In the genomic region with DNA sequence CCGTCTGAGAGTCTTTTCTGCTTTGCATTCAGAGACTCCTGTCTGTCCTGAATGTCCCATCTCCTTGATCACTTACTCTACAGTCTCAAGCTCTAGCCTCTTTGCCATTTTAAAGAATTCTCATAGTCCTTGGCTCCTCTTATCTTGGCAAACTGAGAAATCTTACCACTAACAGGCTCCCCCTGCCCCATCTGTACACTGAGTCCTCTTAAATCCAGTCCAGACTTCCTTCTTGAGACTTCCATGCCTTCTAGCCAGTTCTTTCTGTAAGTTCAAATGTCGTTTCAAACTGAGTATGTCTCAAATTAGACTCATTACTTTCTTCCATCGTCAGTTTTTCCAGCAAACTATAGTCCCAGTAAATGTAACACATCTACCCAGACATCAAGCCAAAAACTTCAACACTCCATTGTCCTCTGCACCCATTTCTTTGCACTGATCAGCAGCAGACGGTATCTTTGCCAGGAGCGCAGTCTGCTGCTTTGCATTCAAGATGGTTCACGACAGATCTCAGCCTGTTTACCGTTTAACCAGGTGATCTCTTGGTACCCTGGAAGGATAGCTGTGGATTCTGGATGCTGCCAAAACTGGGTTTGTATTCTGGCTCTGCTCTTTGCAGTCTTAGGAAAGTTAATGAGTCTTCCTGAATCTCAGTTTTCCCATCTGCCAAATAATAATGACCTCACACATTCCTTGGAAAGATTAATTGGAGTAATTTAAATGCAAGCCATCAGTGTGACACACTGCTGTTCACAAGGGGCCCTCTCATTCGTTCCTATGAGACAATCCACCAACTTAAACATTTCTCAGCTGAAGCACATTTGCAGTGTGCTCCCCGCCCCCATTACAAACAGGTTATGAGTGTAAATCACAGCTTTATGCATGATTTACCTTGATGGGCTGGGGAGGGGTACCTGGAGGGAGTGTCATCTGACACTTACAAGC, we compare ENCODE assay signal across 15 mouse cellular contexts. TPM values are rescaled to one million over a fixed set of nuclear protein-coding genes. Genes with fewer than 3 reads are reported as not detected.
A peak's percentile ranks its signal among the peaks of the same experiment; 100 is the strongest.
DNase-seq lines count a peak whose midpoint lies in the region; ATAC-seq lines count a peak whose summit lies in the region.
"Had no signal": no experiment of that assay in that cellular context is flagged by ENCODE, and none has a peak within 500 bp of the region (broad histone marks: within the 10 kb centered on the region; RNA-seq: fewer than 3 reads in every experiment).

No protein-coding gene starts in this region.

- no peaks in the 10 kb centered on the region for H3K36me3 ChIP-seq in limb, embryonic 13.5 days
- H3K36me3 ChIP-seq in limb, embryonic 10.5 days, result no peaks in the 10 kb centered on the region
- no peaks in the 10 kb centered on the region for H3K36me3 ChIP-seq in forebrain, embryonic 16.5 days (ENCODE audit: control insufficient read depth, insufficient read depth)
- H3K36me3 ChIP-seq in midbrain, embryonic 14.5 days (ENCODE audit: control insufficient read depth, insufficient read depth, low read length), result no peaks in the 10 kb centered on the region
- H3K36me3 ChIP-seq: heart, embryonic 13.5 days; liver, embryonic 13.5 days had no signal

- H3K27ac ChIP-seq in limb, embryonic 13.5 days, result no peak overlapping the region
- H3K27ac ChIP-seq in limb, embryonic 10.5 days, result no peak overlapping the region
- no peak overlapping the region for H3K27ac ChIP-seq in forebrain, embryonic 16.5 days (ENCODE audit: low read length)
- H3K27ac ChIP-seq in midbrain, embryonic 14.5 days (replicated peaks; ENCODE audit: low read depth, low read length), result no peak overlapping the region
- H3K27ac ChIP-seq: gastrocnemius, adult 2 months; heart, embryonic 13.5 days; layer of hippocampus, adult 2 months; liver, embryonic 13.5 days had no signal

- no peaks in the 10 kb centered on the region for H3K27me3 ChIP-seq in limb, embryonic 13.5 days
- H3K27me3 ChIP-seq in limb, embryonic 10.5 days (ENCODE audit: low read depth, poor library complexity, severe bottlenecking), result no peaks in the 10 kb centered on the region
- no peaks in the 10 kb centered on the region for H3K27me3 ChIP-seq in forebrain, embryonic 16.5 days (replicated peaks; ENCODE audit: control insufficient read depth, insufficient read depth, low read length)
- no peaks in the 10 kb centered on the region for H3K27me3 ChIP-seq in midbrain, embryonic 14.5 days (ENCODE audit: control insufficient read depth, insufficient read depth, low read length)
- H3K27me3 ChIP-seq: heart, embryonic 13.5 days; liver, embryonic 13.5 days; megakaryocyte, embryonic 14.5 days had no signal

- peaks cover 3% of the 10 kb centered on the region; the same call in 1 of the 2 replicates for H3K4me1 ChIP-seq in limb, embryonic 13.5 days
- peaks cover 4% of the 10 kb centered on the region; the same call in 1 of the 2 replicates for H3K4me1 ChIP-seq in limb, embryonic 10.5 days
- H3K4me1 ChIP-seq in forebrain, embryonic 16.5 days (replicated peaks; ENCODE audit: control insufficient read depth, insufficient read depth, low read length), result peaks cover 6% of the 10 kb centered on the region
- H3K4me1 ChIP-seq in midbrain, embryonic 14.5 days (ENCODE audit: control insufficient read depth, insufficient read depth, low read length), result no peaks in the 10 kb centered on the region
- H3K4me1 ChIP-seq: liver, embryonic 13.5 days; megakaryocyte, embryonic 14.5 days had no signal

- H3K4me2 ChIP-seq in limb, embryonic 13.5 days (replicated peaks), result no peak overlapping the region
- H3K4me2 ChIP-seq in forebrain, embryonic 16.5 days (ENCODE audit: low read length), result no peak overlapping the region
- H3K4me2 ChIP-seq in midbrain, embryonic 14.5 days (ENCODE audit: low read length), result no peak overlapping the region
- H3K4me2 ChIP-seq: heart, embryonic 13.5 days; liver, embryonic 13.5 days had no signal

- no peaks in the 10 kb centered on the region for H3K9me3 ChIP-seq in limb, embryonic 13.5 days
- H3K9me3 ChIP-seq in limb, embryonic 10.5 days (replicated peaks), result no peaks in the 10 kb centered on the region
- H3K9me3 ChIP-seq in forebrain, embryonic 16.5 days (ENCODE audit: control insufficient read depth, low read length), result no peaks in the 10 kb centered on the region
- no peaks in the 10 kb centered on the region for H3K9me3 ChIP-seq in midbrain, embryonic 14.5 days (ENCODE audit: control insufficient read depth, low read length)
- H3K9me3 ChIP-seq: heart, embryonic 13.5 days; liver, embryonic 13.5 days; megakaryocyte, embryonic 14.5 days had no signal

- 0 out of 2 replicates have a peak, but pooled peaks have one; percentile 19 for ATAC-seq in limb, embryonic 13.5 days (ENCODE audit: low FRiP score, low read depth)
- ATAC-seq in forebrain, embryonic 16.5 days, result peak; percentile 94
- ATAC-seq in midbrain, embryonic 14.5 days (ENCODE audit: low FRiP score, low TSS enrichment), result peak; percentile 17; the same call in 1 of the 2 replicates
- ATAC-seq: lung, postnatal 0 days had no signal

- no peak overlapping the region for H3K9ac ChIP-seq in limb, embryonic 13.5 days
- H3K9ac ChIP-seq in forebrain, embryonic 16.5 days (replicated peaks; ENCODE audit: low read depth, low read length), result no peak overlapping the region
- no peak overlapping the region for H3K9ac ChIP-seq in midbrain, embryonic 14.5 days (replicated peaks; ENCODE audit: low read length)
- H3K9ac ChIP-seq: heart, embryonic 13.5 days; liver, embryonic 13.5 days had no signal

- no peak overlapping the region for H3K4me3 ChIP-seq in limb, embryonic 13.5 days
- no peak overlapping the region for H3K4me3 ChIP-seq in limb, embryonic 10.5 days
- H3K4me3 ChIP-seq in forebrain, embryonic 16.5 days (replicated peaks; ENCODE audit: low read length), result no peak overlapping the region
- H3K4me3 ChIP-seq in midbrain, embryonic 14.5 days (replicated peaks; ENCODE audit: low read depth, low read length), result no peak overlapping the region
- H3K4me3 ChIP-seq: gastrocnemius, adult 2 months; heart, embryonic 13.5 days; layer of hippocampus, adult 2 months; liver, embryonic 13.5 days; megakaryocyte, embryonic 14.5 days had no signal

- peak; percentile 42 for DNase-seq in heart, adult 11 months
- DNase-seq in heart, adult 9 months (ENCODE audit: low spot score in 2 of 2), result no peak
- no peak for DNase-seq in limb, embryonic 10.5 days (ENCODE audit: low spot score)
- DNase-seq in midbrain, embryonic 14.5 days, result no peak
- no peak for DNase-seq in adrenal gland, postnatal 36 days
- no peak for DNase-seq in gastrocnemius, adult 8-10 months (ENCODE audit: low spot score in 2 of 2)
- DNase-seq: cerebellum, adult 2 months; gastrocnemius, adult 2 months; liver, embryonic 13.5 days had no signal

- 62% methylated on average over 9 of the region's 9 CpGs for whole genome bisulfite sequencing in limb, embryonic 13.5 days
- 73% methylated on average over 9 of the region's 9 CpGs for WGBS in limb, embryonic 10.5 days
- 38% methylated on average over 9 of the region's 9 CpGs for WGBS in forebrain, embryonic 16.5 days
- WGBS in midbrain, embryonic 14.5 days, result 78% methylated on average over 9 of the region's 9 CpGs

RNA-seq across cellular contexts. Expression of gene Dab2, which starts 53.4 kb away (rescaled TPM):
- polyA plus RNA-seq in limb, embryonic 13.5 days (2015; fragmentation: Nextera tagmentation; extraction: Ambion mirVana), result 78.4 and 92.0 TPM in 2 replicates
- 21.3 and 35.6 TPM in 2 replicates for polyA plus RNA-seq in limb, embryonic 10.5 days (2016; fragmentation: Nextera tagmentation; extraction: Ambion mirVana)
- polyA plus RNA-seq in forebrain, embryonic 16.5 days (2015; fragmentation: Nextera tagmentation; extraction: Ambion mirVana), result 13.1 and 17.3 TPM in 2 replicates
- 3.9 and 26.2 TPM in 2 replicates for polyA plus RNA-seq in midbrain, embryonic 14.5 days (2014; fragmentation: Nextera tagmentation; extraction: Ambion mirVana)
- 100 to 1,000 TPM; 435 to 470 TPM for total RNA-seq in adrenal gland, postnatal 36 days (2021)
- 10 to 100 TPM in 1 of 4 experiments, 1 to 10 TPM in 3; 4.4 to 15.6 (median 8.0) TPM for total RNA-seq in gastrocnemius, adult 8-10 months (2022)

Comparison
In these comparisons a context has a peak if more than half of its experiments do, and no peak if none do; other contexts are left out.
1. ATAC-seq: peak in every context shown above with its lines; median percentile 94 in forebrain, embryonic 16.5 days; 19 in limb, embryonic 13.5 days; 17 in midbrain, embryonic 14.5 days.